Mouse (Mus musculus) hindlimb bud, embryonic 11.5 days (tissue): ENCODE results near the gene Chpt1.

Source experiments
- DNase-seq: peaks from one replicate; pipeline ENCODE4 v3.0.0-alpha.2; 2012; ENCODE audit warnings: low read depth, low spot score; ENCODE audit errors: extremely low spot score

Chpt1 gene

GRCm38 (mm10) chr10:88407875-88408631 lies 95.8 kb downstream of the Chpt1 start:
- DNase-seq: no peak

- no peak for DNase-seq
These were observed 98.1 kb downstream of the Chpt1 start for GRCm38 (mm10) chr10:88405812-88406211.

GRCm38 (mm10) chr10:88404220-88404619 lies 99.7 kb downstream of the Chpt1 start:
- DNase-seq: no peak

- no peak for DNase-seq
These were observed 100.9 kb downstream of the Chpt1 start for GRCm38 (mm10) chr10:88403021-88403420.
